Mouse (Mus musculus) brown adipose tissue, adult 24 weeks (tissue): ENCODE results near the gene Fap. TPM values are rescaled to one million over a fixed set of nuclear protein-coding genes. Genes with fewer than 3 reads are reported as not detected.

Experiments
- H3K27ac ChIP-seq: fragments of 200-500 bp; replicated peaks from 2 replicates; pipeline ENCODE4 v1.5.1; 2012; ENCODE audit warnings: low read depth, mild to moderate bottlenecking, low read length
- H3K4me1 ChIP-seq: fragments of 200-500 bp; 2 replicates; pipeline ENCODE4 v1.6.1; 2012; ENCODE audit warnings: low read length, mixed read lengths; ENCODE audit not compliant: control insufficient read depth, insufficient read depth, insufficient read length
- H3K4me3 ChIP-seq: fragments of 200-500 bp; 2 replicates; pipeline ENCODE4 v1.5.1; 2012; ENCODE audit warnings: low read depth, mild to moderate bottlenecking, low read length, moderate library complexity; ENCODE audit not compliant: insufficient read depth
- polyA plus RNA-seq: library from polyadenylated mRNA; stranded (reverse); fragments of >200 nt; gene quantifications from 2 replicates; pipeline ENCODE4 v1.2.4, GENCODE M21; 2012; ENCODE audit not compliant: missing spikeins, insufficient read depth, insufficient read length

The Fap gene
- polyA plus RNA-seq, 1 experiment: 5.6 TPM

DNA sequence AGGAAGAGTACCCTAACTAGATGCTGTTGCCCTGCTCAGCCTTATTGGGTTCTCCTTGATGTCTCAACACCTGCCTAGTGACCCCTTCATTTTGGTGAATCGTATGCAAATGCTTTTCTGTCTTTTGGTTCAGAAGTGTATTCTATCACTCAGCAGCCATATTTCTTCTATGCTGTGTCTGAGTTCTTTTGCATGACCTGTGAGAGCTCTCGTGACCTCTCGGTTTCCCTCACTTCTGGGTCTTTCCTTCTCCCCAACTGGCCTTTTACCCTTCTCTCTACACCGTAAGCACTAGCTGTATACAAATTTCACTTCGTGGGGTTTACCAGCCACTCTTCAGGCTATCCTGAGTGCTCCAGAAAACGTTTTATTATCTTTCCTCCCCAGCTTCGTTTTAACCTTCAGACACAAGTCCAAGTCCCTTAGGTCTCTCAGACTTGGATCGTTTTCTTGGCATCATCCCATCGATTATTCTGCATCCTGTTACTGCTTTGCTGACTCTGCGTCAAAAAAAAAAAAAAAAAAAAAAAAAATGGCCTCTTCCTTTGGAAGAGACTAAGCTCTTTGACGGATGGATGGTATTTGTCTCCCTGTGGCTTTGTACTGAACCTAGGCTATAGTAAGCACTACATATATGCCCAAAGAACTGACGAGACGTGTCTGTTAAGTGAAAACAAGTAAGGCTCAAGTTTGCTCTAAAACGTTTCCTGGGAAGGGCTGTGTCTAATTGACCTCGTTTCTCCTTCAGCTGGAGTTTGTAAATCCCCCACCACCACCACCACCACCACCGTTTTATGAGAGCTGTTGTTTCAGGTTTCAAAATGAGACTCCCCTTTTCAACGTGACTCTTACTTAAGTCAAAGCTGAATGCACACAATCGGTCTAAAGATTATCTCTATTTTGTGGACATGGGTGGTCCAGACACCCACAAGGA, 114.4 kb downstream of the Fap start:
- H3K27ac ChIP-seq: no peak overlapping the region
- no peaks in the 10 kb centered on the region; the same call in 1 of the 2 replicates for H3K4me1 ChIP-seq
- no peak overlapping the region for H3K4me3 ChIP-seq

DNA sequence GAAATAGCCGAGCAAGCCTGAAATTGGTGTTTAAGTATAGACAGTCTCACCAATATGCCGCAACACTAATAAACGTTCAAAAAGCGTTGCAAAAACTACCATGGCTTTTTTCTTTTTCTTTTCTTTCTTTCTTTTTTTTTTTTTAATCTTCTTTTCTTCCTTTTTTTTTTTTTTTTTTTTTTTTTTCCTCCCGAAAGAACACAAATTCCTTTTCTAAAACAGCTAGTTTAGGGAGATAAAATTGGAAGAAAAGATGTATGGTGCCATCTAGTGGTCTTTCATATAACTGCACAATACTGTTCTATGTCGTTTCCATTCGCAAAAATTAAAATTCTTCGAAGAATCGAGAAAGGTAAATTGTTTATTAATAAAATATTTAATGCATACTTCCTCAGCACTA, 115.8 kb downstream of the Fap start:
- no peak overlapping the region for H3K4me3 ChIP-seq
- no peaks in the 10 kb centered on the region; the same call in 1 of the 2 replicates for H3K4me1 ChIP-seq
- no peak overlapping the region for H3K27ac ChIP-seq

DNA sequence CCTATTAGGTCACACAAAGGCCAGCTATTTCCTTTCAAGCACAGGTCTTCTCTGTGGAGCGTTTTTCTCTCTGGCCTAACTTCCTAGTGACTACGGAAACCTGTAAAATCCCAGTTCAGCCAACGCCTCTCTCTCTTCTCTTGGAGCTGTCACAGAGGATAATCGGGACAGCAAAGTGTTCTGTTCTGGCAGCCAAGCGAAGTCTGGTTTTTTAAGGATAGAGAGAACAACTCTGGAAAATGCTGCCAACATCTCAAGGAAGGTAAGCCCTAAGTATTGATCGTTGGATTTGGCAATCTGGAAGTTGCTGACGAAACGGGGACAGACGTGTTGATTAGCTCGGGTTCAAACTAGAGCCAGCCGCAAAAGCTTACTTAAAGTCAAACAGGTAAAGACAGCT, 118.9 kb downstream of the Fap start:
- Histone ChIP-seq H3K4me3 (no peak overlapping the region), H3K4me1 (no peaks in the 10 kb centered on the region; the same call in 1 of the 2 replicates), H3K27ac (no peak overlapping the region)

DNA sequence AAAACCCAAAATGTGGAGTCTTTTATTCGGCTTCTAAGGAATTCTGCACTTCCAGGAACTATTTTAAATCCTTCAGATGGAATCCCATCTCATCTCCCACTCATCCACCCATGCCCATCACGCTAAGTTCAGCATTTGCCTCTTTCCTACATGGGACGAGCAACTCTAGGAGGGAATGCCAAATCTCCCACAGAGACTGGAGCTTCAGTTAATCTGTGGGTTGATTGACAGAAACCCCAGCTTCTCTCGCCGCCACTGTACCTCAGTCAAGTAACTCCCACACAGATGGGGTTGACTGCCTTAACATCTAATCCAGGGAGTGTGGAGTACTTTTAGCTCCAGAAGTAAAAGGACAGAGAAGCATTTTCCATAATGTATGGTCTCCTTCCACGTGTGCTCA, 119.8 kb downstream of the Fap start:
- H3K4me3 ChIP-seq: no peak overlapping the region
- no peak overlapping the region for H3K27ac ChIP-seq
- H3K4me1 ChIP-seq: no peaks in the 10 kb centered on the region

Other genes with a start within 250 kb of the Fap start
- gene Dpp4, start 161.8 kb downstream of the Fap start, polyA plus RNA-seq: 2.0 and 4.7 TPM in 2 replicates
- not detected in 2 replicates for gene Gcg, start 90.4 kb downstream of the Fap start, polyA plus RNA-seq
- 4.4 and 6.1 TPM in 2 replicates for gene Ifih1, start 72.2 kb upstream of the Fap start, polyA plus RNA-seq
- gene Gca, start 90.2 kb upstream of the Fap start, polyA plus RNA-seq: 1.5 and 1.9 TPM in 2 replicates